Mouse (Mus musculus) E14TG2a.4 (cell line): ENCODE data around the gene Dnph1.

Experiments used
- CTCF ChIP-seq: conservative IDR thresholded peaks from 2 replicates; pipeline ENCODE4 v1.5.1; 2014; ENCODE audit warnings: low read length
- NANOG ChIP-seq: IDR thresholded peaks from 2 replicates; pipeline ENCODE4 v1.6.1; 2014; ENCODE audit warnings: borderline replicate concordance, low read length, mixed read lengths
- POU5F1 ChIP-seq: IDR thresholded peaks from 2 replicates; pipeline ENCODE4 v1.6.1; 2014; ENCODE audit warnings: low read length, borderline replicate concordance

GRCm38 (mm10) chr17:46477286-46477685, 19.2 kb upstream of the Dnph1 start:
- TF ChIP-seq CTCF (no peak), POU5F1 (no peak), NANOG (no peak)
